Mouse (Mus musculus) ovary, postnatal 10 days (tissue): ENCODE measurements around the gene Strc.
"Not testable (repeated sequence)": the region's sequence is repeated elsewhere in the genome, so short reads cannot be mapped to it uniquely, and the experiment has no call there.

ENCODE experiments used
- DNase-seq: peaks from one replicate; pipeline ENCODE4 v3.0.0; 2022; ENCODE audit warnings: low spot score

The Strc gene

GRCm38 (mm10) chr2:121386961-121387575, at the start of gene Strc:
Strc (minus strand) TSS chr2:121387168.
- not testable (repeated sequence) for DNase-seq

- no peak for DNase-seq
These were observed 47.9 kb upstream of the Strc start for GRCm38 (mm10) chr2:121434854-121435253.

DNA sequence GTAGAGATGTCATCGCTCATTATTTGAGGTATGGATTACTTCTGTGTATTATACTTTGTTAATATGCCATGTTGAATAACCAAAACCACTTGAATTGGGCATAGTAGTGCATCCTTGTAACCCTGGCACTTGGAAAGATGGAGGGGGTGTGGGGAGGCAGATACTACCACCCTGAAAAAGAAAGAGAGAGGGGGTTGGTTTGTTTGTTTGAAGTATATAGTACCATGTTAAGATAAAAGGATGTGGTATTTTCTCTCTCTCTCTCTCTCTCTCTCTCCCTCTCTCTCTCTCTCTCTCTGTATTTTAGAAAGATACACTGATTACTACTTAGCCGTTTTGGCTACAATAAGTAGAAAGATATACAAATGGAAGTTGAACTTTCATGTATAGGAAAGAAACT, 38.9 kb upstream of the Strc start:
- no peak for DNase-seq

DNA sequence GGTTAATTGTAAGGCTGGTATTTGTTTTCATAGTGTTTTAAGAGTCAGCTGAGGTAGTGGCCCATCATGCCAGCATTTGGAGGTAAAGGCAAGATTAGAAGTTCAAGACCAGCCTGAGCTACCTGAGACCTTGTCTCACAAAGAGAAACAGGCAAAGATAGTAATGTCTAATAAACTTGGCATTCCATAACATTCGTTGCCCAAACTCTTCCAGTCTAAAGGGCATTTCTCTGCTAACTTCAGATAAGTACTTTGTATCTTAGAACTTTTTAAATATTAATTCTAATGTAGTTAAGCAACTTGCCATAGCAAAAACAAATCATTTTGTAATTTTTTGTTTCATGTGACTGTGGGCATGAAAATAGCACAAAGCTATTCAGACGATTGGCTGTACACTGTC, 36.2 kb upstream of the Strc start:
- no peak for DNase-seq

DNA sequence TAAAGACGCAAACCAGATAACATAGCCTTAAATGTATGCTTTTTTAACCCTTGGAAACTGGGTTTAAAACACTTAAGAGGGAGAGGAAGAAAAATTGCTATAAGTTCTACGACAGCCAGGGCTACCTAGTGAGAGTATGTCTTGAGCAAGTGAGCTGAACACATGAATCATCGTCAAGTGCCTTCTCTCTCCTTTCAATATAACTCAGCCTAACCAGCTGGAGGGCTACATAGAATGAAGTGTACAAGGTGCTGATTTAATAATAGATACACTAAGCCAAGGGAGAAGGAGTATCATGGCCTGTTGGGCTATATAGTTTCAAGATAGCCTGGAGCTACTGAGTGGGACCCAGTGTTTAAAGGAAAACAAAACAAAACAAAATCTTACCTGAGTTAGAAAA, 31.5 kb upstream of the Strc start:
- no peak for DNase-seq

DNA sequence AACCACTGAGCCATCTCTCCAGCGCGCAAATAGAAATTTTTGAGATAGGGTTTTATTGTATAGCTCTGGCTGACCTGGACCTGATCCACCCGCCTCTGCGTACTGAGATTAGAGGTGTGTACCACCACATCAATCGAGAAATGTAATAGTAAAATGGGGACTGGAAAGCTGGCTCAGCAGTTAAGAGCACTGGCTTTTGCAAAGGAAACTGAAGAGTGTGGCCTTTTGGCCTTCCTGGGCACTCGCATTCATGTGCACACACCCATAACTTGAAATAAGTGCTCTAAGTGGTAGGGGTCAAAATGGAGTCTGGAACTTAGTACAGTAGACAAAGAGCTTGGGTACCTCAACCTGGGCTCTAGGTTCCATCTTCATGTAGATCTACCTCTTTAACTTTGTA, 29.4 kb upstream of the Strc start:
- DNase-seq = no peak

GRCm38 (mm10) chr2:121415591-121415990, 28.6 kb upstream of the Strc start:
- DNase-seq = no peak

DNA sequence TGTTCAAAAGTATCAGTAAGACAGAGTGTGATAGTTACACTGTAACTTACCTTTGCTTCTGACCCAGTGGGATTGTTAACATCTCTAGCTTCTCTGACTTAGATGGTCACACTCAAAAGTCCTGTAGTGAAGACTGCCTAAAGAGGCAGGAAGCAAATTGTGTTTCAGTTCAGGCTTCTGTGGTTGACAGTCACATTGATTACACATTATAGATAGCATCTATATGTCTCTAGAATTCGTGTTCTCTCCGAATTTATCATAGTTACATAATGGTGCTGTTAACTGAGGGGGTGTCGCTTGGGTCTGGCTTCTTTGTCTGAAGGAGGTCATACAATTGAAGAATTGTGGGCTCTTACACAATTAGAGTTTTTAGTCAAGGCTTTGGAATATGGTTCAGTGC, 28.1 kb upstream of the Strc start:
- DNase-seq = no peak

- DNase-seq = no peak
These were observed 27.2 kb upstream of the Strc start for GRCm38 (mm10) chr2:121414139-121414685.

DNA sequence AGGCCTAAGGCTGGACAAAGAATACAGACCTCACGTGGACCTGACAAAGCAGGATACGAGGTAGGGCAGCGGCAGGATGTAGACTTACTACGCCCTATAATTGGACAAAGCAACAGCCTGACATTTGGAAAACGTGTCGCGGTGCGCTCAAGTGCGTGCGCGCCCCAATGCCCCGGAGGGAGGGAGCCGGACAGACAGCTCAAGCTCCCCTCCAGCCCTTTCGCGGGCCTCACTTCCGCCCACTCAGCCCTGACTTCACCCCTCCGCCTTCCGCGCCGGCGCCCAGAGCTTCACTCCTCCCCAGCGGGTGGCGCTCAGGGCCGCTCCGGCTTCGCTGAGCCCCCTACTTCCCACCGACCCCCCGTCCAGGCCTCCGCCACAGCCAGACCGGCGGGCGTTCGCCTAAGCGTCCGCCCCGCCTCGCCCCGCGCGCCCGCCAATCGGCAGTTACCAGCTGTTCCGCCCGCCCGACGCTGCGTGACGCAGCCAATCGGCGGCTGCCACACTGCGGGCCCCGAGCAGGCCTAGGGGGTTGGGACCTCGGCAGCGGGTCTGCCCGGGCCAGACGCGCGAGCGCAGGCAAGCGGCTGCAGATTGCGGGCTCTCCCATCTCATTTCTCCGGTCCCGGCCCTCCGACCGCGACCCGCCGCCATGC, 26.5 kb upstream of the Strc start, which contains the start of the genes Pdia3 and Catsper2:
Gene Pdia3 (plus strand): TSS at position 389 of the 656 bp plus-strand sequence.
Gene Catsper2 (minus strand): TSS at position 406 of the 656 bp plus-strand sequence.
- DNase-seq = peak; percentile 90

GRCm38 (mm10) chr2:121412843-121413386, 25.9 kb upstream of the Strc start:
- peak; percentile 10 for DNase-seq

DNA sequence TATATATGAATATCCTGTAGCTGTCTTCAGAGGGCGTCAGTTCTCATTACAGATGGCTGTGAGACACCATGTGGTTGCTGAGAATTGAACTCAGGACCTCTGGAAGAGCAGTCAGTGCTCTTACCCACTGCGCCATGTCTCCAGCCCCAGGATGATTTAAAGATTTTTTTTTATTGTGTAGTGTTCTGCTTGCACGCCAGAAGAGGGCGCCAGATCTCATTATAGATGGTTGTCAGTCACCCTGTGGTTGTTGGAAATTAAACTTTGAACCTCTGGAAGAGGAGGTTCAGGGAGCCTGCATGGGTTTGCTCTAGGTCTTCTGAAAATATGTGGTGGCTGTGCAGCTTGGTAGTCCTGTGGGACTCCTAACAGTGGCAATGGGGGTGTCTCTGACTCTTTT, 21.2 kb upstream of the Strc start:
- DNase-seq = no peak

DNA sequence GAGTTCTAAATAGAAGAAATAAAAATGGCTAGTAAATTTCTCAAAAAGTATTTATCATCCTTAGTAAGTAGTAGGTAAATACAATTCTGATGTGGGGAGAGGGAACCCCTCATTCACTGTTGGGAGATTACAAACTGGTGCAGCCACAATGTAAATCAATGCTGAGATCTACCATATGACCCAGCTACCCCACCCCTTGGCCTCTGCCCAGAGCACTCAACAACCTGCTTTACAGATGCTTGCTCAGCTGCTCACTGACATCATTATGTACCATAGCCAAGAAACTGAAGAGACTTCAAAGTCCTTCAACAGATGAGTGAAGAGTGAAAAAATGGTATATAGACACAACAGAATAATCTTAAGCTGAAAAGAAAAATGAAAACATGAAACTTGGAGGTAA, 16.3 kb upstream of the Strc start:
- no peak for DNase-seq

GRCm38 (mm10) chr2:121396624-121397023, 9.7 kb upstream of the Strc start:
- peak; percentile 43 for DNase-seq

GRCm38 (mm10) chr2:121374766-121375165, 12.2 kb downstream of the Strc start:
- no peak for DNase-seq

DNA sequence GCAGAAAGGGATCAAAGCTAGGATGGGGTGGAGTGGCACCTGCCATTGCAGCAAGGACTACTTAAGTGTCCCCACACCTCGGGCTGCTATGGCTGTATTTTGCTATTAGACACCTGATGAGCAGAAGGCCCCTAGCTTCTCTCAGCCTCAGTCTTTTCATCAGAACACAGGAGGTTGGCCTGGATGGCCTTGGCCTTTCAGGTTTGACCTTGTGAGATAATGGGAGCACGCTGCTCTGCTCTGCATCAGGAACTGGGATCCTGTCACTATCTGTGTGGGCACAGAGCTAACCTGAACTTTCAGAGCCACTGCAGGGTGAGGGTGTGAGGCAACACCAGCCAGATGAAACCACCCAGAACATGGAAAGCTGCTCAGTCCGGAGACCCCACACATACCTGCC, 14.7 kb downstream of the Strc start:
- no peak for DNase-seq

DNA sequence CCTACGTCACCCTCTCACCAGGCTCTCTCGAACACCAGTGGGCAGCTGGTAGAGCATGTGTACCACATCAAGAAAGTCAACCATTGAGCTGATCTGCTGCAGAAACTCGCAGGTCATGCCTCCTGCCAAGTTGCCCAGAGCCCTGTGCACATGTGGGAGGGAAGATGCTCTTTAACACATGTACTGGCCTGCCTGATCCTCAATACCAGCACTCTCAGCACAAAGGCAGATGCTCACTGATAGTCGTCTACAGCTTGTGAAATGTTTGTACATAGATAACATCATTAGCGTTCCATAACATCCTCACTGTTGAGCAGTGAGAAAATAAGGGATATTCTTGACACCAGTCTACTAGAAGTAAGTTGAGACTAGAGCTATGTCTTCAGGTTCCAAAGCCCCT, 16.0 kb downstream of the Strc start:
- DNase-seq = no peak

DNA sequence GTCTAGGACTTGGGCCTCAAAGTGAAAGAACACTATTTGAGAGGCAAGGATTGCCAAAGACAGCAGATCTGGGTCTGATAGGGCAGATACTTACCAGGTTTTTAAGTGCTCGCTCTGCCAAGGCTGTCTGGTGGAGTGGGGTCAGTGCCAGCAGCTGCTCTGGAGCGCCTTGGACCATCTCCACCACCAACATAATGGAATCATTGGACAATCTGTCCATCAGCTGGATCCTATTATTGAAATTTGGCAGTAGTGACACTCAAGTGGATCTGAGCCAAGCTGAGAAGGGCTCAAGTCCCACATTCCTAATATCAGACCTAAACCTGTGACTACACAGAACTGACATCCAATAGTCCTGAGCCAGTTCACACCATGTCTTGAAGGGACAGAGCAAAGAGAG, 18.1 kb downstream of the Strc start:
- no peak for DNase-seq

DNA sequence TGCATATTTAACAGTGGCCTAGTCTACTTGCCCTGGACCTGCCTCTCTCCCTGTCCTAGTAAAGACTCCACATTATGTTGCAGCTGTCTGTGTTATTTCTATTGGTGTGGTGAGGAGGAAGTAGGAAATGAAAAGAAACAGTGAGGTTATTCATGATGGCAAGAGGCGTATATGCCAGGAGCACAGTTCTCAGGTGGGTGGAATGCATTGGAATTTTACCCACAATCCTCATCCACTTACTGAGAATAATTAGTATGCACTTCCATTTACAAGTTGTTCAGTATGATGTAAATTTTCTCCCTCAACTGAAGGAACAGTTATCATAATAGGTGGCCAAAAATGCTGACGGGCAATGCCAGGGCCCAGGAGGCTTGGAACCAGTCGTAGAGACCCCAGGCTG, 23.3 kb downstream of the Strc start:
- DNase-seq = no peak

DNA sequence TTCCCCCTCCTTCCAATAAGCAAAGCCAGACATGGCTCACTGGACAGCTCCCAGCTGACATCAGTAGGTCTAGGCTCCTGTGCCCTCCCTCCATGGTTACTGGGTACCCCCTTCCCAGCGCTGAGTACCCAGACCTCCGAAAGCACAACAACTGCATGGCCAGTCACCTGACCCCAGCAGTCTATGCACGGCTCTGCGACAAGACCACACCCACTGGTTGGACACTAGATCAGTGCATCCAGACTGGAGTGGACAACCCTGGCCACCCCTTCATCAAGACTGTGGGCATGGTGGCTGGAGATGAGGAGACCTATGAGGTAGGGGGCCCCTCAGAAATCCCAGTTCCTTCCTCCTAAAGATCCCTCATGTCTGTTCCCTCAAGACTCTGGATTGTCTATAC, 27.5 kb downstream of the Strc start:
- DNase-seq = no peak

DNA sequence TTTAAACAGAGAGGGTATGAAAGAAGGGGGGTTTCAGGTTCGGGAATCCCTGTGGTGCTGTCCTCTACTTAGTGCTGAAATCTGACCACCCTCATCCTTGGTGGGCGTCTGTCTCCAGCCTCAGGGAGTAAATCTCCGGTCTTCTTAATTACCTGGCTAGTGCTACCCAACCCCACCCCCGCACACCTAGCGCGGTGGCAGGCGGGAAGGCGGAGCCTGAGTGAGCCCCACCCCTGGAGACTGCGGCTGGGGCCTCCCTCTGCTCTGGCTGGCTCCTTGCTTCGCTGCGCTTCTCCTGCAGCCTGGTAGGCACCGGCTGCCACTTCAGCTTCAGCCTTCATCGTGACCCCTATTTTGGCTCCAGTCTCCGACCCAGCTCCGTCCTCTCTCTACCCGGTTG, 28.6 kb downstream of the Strc start:
- DNase-seq = peak; percentile 6

DNA sequence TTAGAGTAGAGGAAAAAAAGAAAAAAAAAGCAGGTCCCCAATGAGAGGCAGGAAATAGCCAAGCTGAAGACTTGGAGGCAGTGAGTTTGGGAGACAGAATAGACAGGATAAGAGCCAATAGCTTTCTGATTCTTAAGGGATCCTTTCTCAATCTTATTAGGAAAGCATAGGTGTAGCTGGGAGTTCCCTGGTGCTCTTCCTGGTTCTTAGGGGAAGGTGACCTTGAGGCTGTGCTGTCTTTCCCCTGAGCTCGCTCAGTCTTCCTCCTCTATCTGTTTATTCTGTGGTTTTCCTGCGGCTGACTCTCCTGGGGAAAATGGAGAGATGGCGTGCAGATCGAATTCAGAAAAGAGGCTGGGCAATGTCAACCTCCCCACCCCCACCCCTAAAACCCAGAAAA, 29.0 kb downstream of the Strc start:
- DNase-seq = no peak

GRCm38 (mm10) chr2:121357494-121357893, 29.5 kb downstream of the Strc start, which contains the start of gene Ckmt1:
Ckmt1 (plus strand) TSS chr2:121357714.
- no peak for DNase-seq
